In genomic region chr11:52167126-52167525, GRCm38 (mm10) we compare ENCODE assay signal across 8 mouse cellular contexts. TPM values are rescaled to one million over a fixed set of nuclear protein-coding genes. Genes with fewer than 3 reads are reported as not detected.
DNase-seq lines count a peak whose midpoint lies in the region; ATAC-seq and TF ChIP-seq lines count a peak whose summit lies in the region.
"Had no signal": no experiment of that assay in that cellular context is flagged by ENCODE, and none has a peak within 500 bp of the region (broad histone marks: within the 10 kb centered on the region; RNA-seq: fewer than 3 reads in every experiment).

No protein-coding gene starts in this region.

- in situ Hi-C loops in Patski (cut with MboI; ENCODE audit: low pct_unique_long_range_greater_than_20kb) = no loop called here

- intact Hi-C loops in gastrocnemius, postnatal 14 days (cut with DNase I; ENCODE audit: low total_unique reads) = no loop called here

- TF ChIP-seq EP300 in ES-Bruce4 (IDR thresholded peaks at IDR 0.05; ENCODE audit: insufficient read depth, low read depth, low read length) = no peak
- TF ChIP-seq EP300 in stomach, postnatal 0 days (optimal IDR thresholded peaks at IDR 0.05) = no peak

- H3K4me3 ChIP-seq in ES-Bruce4 (ENCODE audit: low read depth, low read length) = peak overlapping the region; percentile 69
- H3K4me3 ChIP-seq in intestine, postnatal 0 days (ENCODE audit: low read depth, low read length) = peak overlapping the region; percentile 50
- H3K4me3 ChIP-seq in stomach, postnatal 0 days (ENCODE audit: low read depth, low read length) = peak overlapping the region; percentile 45; the same call in 1 of the 2 replicates

- under 1% methylated on average over 21 of the region's 21 CpGs for WGBS in intestine, postnatal 0 days
- WGBS in stomach, postnatal 0 days = under 1% methylated on average over 21 of the region's 21 CpGs

- H3K27ac ChIP-seq in ES-Bruce4 (ENCODE audit: insufficient read depth, low read length) = no peak overlapping the region
- H3K27ac ChIP-seq in intestine, postnatal 0 days (ENCODE audit: low read depth, low read length) = no peak overlapping the region
- H3K27ac ChIP-seq in stomach, postnatal 0 days (replicated peaks) = no peak overlapping the region

- H3K27me3 ChIP-seq in ES-Bruce4 (ENCODE audit: control insufficient read depth, insufficient read depth, low read length, poor library complexity, severe bottlenecking) (peaks cover 1% of the 10 kb centered on the region), Patski (peaks cover 6% of the 10 kb centered on the region)
- peaks cover 3% of the 10 kb centered on the region; the same call in 1 of the 2 replicates for H3K27me3 ChIP-seq in intestine, postnatal 0 days (replicated peaks; ENCODE audit: control insufficient read depth, insufficient read depth, low read length)
- no peaks in the 10 kb centered on the region for H3K27me3 ChIP-seq in stomach, postnatal 0 days (ENCODE audit: control insufficient read depth, insufficient read depth, low read length)

- peak; percentile 36 for ATAC-seq in Patski
- ATAC-seq in intestine, postnatal 0 days = 0 out of 2 replicates have a peak, but pooled peaks have one; percentile 16
- ATAC-seq in stomach, postnatal 0 days (ENCODE audit: low FRiP score, low TSS enrichment) = no peak; the same call in 1 of the 2 replicates

- POLR2A ChIA-PET in Patski (lab: Charles Lee) = no interaction called here

- no peaks in the 10 kb centered on the region for H3K9me3 ChIP-seq in ES-Bruce4 (replicated peaks; ENCODE audit: control insufficient read depth, insufficient read depth, low read length, poor library complexity, severe bottlenecking)
- no peaks in the 10 kb centered on the region for H3K9me3 ChIP-seq in intestine, postnatal 0 days (ENCODE audit: control insufficient read depth)
- no peaks in the 10 kb centered on the region for H3K9me3 ChIP-seq in stomach, postnatal 0 days (ENCODE audit: control insufficient read depth, low read length)

- DNase-seq in Patski (ENCODE audit: low read depth, low spot score) = no peak
- peak; percentile 13 for DNase-seq in gastrocnemius, postnatal 14 days
- peak; percentile 46 to 48 for DNase-seq in lung, adult 18-20 months
- peak; percentile 41 for DNase-seq in stomach, postnatal 0 days (ENCODE audit: low spot score)
- DNase-seq in ovary, postnatal 14 days (ENCODE audit: low spot score) = no peak

- no peaks in the 10 kb centered on the region for H3K4me1 ChIP-seq in ES-Bruce4 (ENCODE audit: control insufficient read depth, insufficient read depth, low read length)
- no peaks in the 10 kb centered on the region for H3K4me1 ChIP-seq in intestine, postnatal 0 days (replicated peaks; ENCODE audit: control insufficient read depth, insufficient read depth, low read length)
- no peaks in the 10 kb centered on the region for H3K4me1 ChIP-seq in stomach, postnatal 0 days (replicated peaks; ENCODE audit: control insufficient read depth, insufficient read depth)

- TF ChIP-seq POLR2A in ES-Bruce4 (IDR thresholded peaks at IDR 0.05; ENCODE audit: insufficient read depth, low read length) = no peak

- H3K4me2 ChIP-seq in intestine, postnatal 0 days (replicated peaks; ENCODE audit: low read depth) = peak overlapping the region; percentile 87
- H3K4me2 ChIP-seq in stomach, postnatal 0 days (replicated peaks; ENCODE audit: low read depth) = peak overlapping the region; percentile 68; the same call in 1 of the 2 replicates

- peak; percentile 24 for TF ChIP-seq CTCF in ES-Bruce4 (IDR thresholded peaks at IDR 0.05; ENCODE audit: low read depth, low read length)
- TF ChIP-seq CTCF in Patski (IDR thresholded peaks at IDR 0.05) = no peak
- peak; percentile 40; the same call in 1 of the 2 replicates for TF ChIP-seq CTCF in intestine, postnatal 0 days (IDR thresholded peaks at IDR 0.05; ENCODE audit: low read depth)
- peak; percentile 38 for TF ChIP-seq CTCF in stomach, postnatal 0 days (IDR thresholded peaks at IDR 0.05; ENCODE audit: low read depth)

- H3K9ac ChIP-seq in ES-Bruce4 (ENCODE audit: low read depth, poor library complexity, severe bottlenecking) = peak overlapping the region; percentile 81; the same call in 1 of the 2 replicates
- H3K9ac ChIP-seq in intestine, postnatal 0 days (ENCODE audit: low read depth, low read length) = no peak overlapping the region
- no peak overlapping the region for H3K9ac ChIP-seq in stomach, postnatal 0 days (ENCODE audit: low read length)

- CTCF ChIA-PET in Patski (lab: Charles Lee) = no interaction called here

- H3K36me3 ChIP-seq in ES-Bruce4 (ENCODE audit: control insufficient read depth, insufficient read depth, low read length, poor library complexity, severe bottlenecking) = no peaks in the 10 kb centered on the region
- H3K36me3 ChIP-seq in intestine, postnatal 0 days (ENCODE audit: control insufficient read depth, insufficient read depth) = no peaks in the 10 kb centered on the region
- no peaks in the 10 kb centered on the region for H3K36me3 ChIP-seq in stomach, postnatal 0 days (ENCODE audit: control insufficient read depth, insufficient read depth, low read length)

RNA-seq across cellular contexts. Expression of gene Olfr1373, which starts 21.8 kb away (rescaled TPM):
- polyA plus RNA-seq in ES-Bruce4 (2011; ENCODE audit: insufficient read depth, insufficient read length, low read depth, missing spikeins) (not detected in 2 replicates), Patski (2021) (not detected)
- total RNA-seq in gastrocnemius, postnatal 14 days (2021) = not detected
- polyA plus RNA-seq in intestine, postnatal 0 days (2015; fragmentation: Nextera tagmentation; extraction: Ambion mirVana) = not detected in 2 replicates
- not detected in 2 replicates for polyA plus RNA-seq in stomach, postnatal 0 days (2015; fragmentation: Nextera tagmentation; extraction: Ambion mirVana)
- polyA plus RNA-seq: spleen, adult 2 months had no signal

RNA-seq across cellular contexts. Expression of gene Olfr1371, which starts 46.7 kb away (rescaled TPM):
- not detected in 2 replicates for polyA plus RNA-seq in ES-Bruce4 (2011; ENCODE audit: insufficient read depth, insufficient read length, low read depth, missing spikeins)
- not detected for polyA plus RNA-seq in Patski (2021)
- not detected for total RNA-seq in gastrocnemius, postnatal 14 days (2021)
- not detected in 2 replicates for polyA plus RNA-seq in intestine, postnatal 0 days (2015; fragmentation: Nextera tagmentation; extraction: Ambion mirVana)
- polyA plus RNA-seq in stomach, postnatal 0 days (2015; fragmentation: Nextera tagmentation; extraction: Ambion mirVana) = not detected in 2 replicates
- polyA plus RNA-seq: spleen, adult 2 months had no signal

Comparison
In these comparisons a context has a peak if more than half of its experiments do, and no peak if none do; other contexts are left out.
1. DNase-seq: peak in gastrocnemius, postnatal 14 days (single experiment), lung, adult 18-20 months (2 of 2) and stomach, postnatal 0 days (single experiment); none in Patski (single experiment) and ovary, postnatal 14 days (single experiment).
2. Peak in every context shown above with its lines, with median percentiles within 50 percentile points of each other: H3K4me3 ChIP-seq.